Mouse (Mus musculus) lung, embryonic 14.5 days (tissue): ENCODE results near the gene Wnk2. TPM values are rescaled to one million over a fixed set of nuclear protein-coding genes. Genes with fewer than 3 reads are reported as not detected.
A peak's percentile ranks its signal among the peaks of the same experiment; 100 is the strongest.

Source experiments
- ATAC-seq: fragments of 200-750 bp; cut with Nextera tagmentation; 2 replicates; pipeline ENCODE4 v1.8.0; 2017; ENCODE audit warnings: mild to moderate bottlenecking, moderate TSS enrichment, moderate library complexity; ENCODE audit not compliant: insufficient read depth
- DNase-seq: peaks from one replicate; pipeline ENCODE4 v3.0.0-alpha.2; 2015
- H3K27ac ChIP-seq: fragments of 300-500 bp; sonication (generic); 2 replicates; pipeline ENCODE4 v1.5.1; 2014; ENCODE audit warnings: low read depth, mild to moderate bottlenecking, moderate library complexity
- H3K27me3 ChIP-seq: fragments of 300-500 bp; sonication (generic); 2 replicates; pipeline ENCODE4 v1.6.1; 2014; ENCODE audit warnings: low read length, control low read depth; ENCODE audit not compliant: insufficient read depth
- H3K36me3 ChIP-seq: fragments of 300-500 bp; sonication (generic); 2 replicates; pipeline ENCODE4 v1.6.1; 2014; ENCODE audit warnings: control low read depth; ENCODE audit not compliant: insufficient read depth
- H3K4me1 ChIP-seq: fragments of 300-500 bp; sonication (generic); 2 replicates; pipeline ENCODE4 v1.6.1; 2014; ENCODE audit warnings: antibody characterized with exemption, control low read depth; ENCODE audit not compliant: insufficient read depth
- H3K4me2 ChIP-seq: fragments of 300-500 bp; sonication (generic); 2 replicates; pipeline ENCODE4 v1.6.1; 2014; ENCODE audit warnings: mild to moderate bottlenecking
- H3K4me3 ChIP-seq: fragments of 300-500 bp; sonication (generic); 2 replicates; pipeline ENCODE4 v1.5.1; 2014; ENCODE audit warnings: low read depth, low read length
- H3K9ac ChIP-seq: fragments of 300-500 bp; sonication (generic); 2 replicates; pipeline ENCODE4 v1.6.1; 2014
- H3K9me3 ChIP-seq: fragments of 300-500 bp; sonication (generic); 2 replicates; pipeline ENCODE4 v1.6.1; 2016; ENCODE audit warnings: low read depth, low read length, control low read depth
- CTCF ChIP-seq: IDR thresholded peaks from 2 replicates; pipeline ENCODE4 v1.5.1; 2016; ENCODE audit warnings: antibody characterized with exemption, low read depth
- WGBS: fragments of 180-500 bp; shearing (Covaris S2); extraction: QIAGEN DNeasy Blood & Tissue Kit; methylation state at CpG from one replicate; pipeline ENCODE4 v1.1.7; 2014; 5-methylcytosine and 5-hydroxymethylcytosine counted together
- polyA plus RNA-seq: library from polyadenylated mRNA; unstranded; fragments of >200 nt; fragmentation: Nextera tagmentation; extraction: Ambion mirVana; gene quantifications from 2 replicates; pipeline ENCODE4 v1.2.1, GENCODE M21; 2014

Gene Wnk2
- polyA plus RNA-seq, 1 experiment from 2014 or later = 1.8 TPM

DNA sequence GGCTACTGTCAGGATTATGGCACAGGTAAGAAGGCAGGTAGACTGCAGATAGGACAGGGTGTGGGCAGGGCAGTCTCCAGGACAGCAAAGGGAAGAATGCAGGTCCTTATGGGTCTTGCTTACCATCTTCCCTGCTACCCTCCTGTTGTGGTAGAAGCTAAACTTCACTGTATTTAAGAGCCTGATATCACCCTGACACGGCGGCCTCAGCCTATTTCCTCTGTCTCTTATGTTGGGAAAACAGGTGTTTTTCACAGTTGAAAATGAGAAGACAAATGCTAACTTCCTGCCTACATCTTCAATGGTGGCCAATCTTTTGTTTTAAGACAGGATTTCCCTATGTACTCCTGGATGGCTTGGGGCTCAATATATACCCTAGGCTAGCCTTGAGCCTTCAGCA lies 94.5 kb downstream of the Wnk2 start:
- 71% methylated on average over 2 of the region's 2 CpGs for WGBS
- Histone ChIP-seq H3K4me3 (no peak overlapping the region), H3K4me2 (no peak overlapping the region), H3K9me3 (no peaks in the 10 kb centered on the region), H3K36me3 (no peaks in the 10 kb centered on the region), H3K9ac (no peak overlapping the region), H3K27ac (no peak overlapping the region), H3K4me1 (no peaks in the 10 kb centered on the region), H3K27me3 (no peaks in the 10 kb centered on the region)
- TF ChIP-seq CTCF = no peak
- ATAC-seq (no peak), DNase-seq (no peak)

DNA sequence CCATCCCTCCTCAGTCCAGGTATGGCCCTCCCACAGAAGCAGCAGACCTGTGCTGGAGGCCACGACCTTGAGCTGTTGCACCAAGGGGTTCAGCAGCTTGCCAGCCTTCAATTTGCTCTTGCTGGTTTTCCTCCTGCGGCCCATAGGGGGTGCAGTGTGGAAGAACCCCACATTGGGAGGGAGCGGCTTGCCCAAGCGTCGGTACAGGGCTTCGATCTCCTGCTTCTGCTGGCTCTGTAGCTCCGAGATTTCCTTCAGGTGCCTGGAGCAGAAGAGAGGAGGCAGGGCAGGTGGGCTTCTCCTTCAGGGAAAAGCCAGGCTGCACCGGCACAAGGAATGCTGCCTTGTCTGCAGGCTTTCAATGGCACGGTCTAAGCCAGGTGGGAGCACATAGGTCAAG lies 95.3 kb downstream of the Wnk2 start:
- no peak overlapping the region for H3K9ac ChIP-seq
- H3K4me2 ChIP-seq = no peak overlapping the region
- no peak for ATAC-seq
- H3K4me3 ChIP-seq = no peak overlapping the region
- peak; percentile 71 for TF ChIP-seq CTCF
- 47% methylated on average over 9 of the region's 9 CpGs for WGBS
- H3K9me3 ChIP-seq = no peaks in the 10 kb centered on the region
- no peak overlapping the region for H3K27ac ChIP-seq
- DNase-seq = peak; percentile 41
- H3K36me3 ChIP-seq = no peaks in the 10 kb centered on the region
- no peaks in the 10 kb centered on the region for H3K4me1 ChIP-seq
- H3K27me3 ChIP-seq = no peaks in the 10 kb centered on the region

DNA sequence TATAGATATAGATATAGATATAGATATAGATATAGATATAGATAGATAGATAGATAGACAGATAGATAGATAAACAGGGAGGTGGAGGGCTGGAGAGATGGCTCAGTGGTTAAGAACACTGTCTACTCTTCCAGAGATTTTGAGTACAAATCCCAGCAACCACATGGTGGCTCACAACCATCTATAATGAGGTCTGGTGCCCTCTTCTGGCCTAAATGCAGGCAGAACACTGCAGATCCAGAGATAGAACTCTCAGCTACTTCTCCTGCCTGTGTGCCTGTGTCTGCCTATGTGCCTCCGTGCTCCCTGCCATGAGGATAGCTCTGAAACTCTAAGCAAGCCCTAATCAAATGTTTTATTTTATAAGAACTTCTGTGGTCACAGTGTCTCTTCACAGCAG lies 100.4 kb downstream of the Wnk2 start:
- no peak overlapping the region for H3K27ac ChIP-seq
- H3K36me3 ChIP-seq = no peaks in the 10 kb centered on the region
- no peaks in the 10 kb centered on the region for H3K9me3 ChIP-seq
- no peak overlapping the region for H3K4me3 ChIP-seq
- H3K9ac ChIP-seq = no peak overlapping the region
- DNase-seq = no peak
- WGBS = 91% methylated on average over 1 of the region's 1 CpGs
- TF ChIP-seq CTCF = peak; percentile 28; the same call in 1 of the 2 replicates
- no peak for ATAC-seq
- H3K27me3 ChIP-seq = no peaks in the 10 kb centered on the region
- H3K4me1 ChIP-seq = no peaks in the 10 kb centered on the region
- no peak overlapping the region for H3K4me2 ChIP-seq

DNA sequence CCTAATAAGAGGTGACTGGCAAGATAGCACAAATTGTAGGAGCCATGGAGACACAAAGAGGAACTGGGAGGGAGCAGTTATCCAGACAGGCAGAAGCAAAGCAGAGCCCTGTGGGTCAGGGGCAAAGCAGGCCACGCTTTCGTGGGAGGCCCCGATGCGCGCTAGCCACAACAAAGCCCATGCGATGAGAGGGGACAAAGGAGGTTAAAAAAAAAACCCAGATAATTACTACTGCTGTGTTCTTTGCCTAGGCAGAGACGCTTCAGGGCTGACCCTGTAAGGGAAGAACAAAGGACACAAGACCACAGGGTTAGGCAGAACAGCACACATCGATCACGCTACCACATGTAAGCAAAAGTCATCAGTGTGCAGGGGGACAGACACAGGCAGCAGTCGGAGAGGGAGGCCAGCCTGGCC lies 103.7 kb downstream of the Wnk2 start:
- DNase-seq (no peak), ATAC-seq (no peak)
- no peak overlapping the region for H3K4me3 ChIP-seq
- WGBS = 58% methylated on average over 10 of the region's 10 CpGs
- no peaks in the 10 kb centered on the region for H3K9me3 ChIP-seq
- TF ChIP-seq CTCF = no peak
- no peaks in the 10 kb centered on the region for H3K27me3 ChIP-seq
- no peak overlapping the region for H3K27ac ChIP-seq
- H3K9ac ChIP-seq = no peak overlapping the region
- no peak overlapping the region for H3K4me2 ChIP-seq
- H3K4me1 ChIP-seq = no peaks in the 10 kb centered on the region
- no peaks in the 10 kb centered on the region for H3K36me3 ChIP-seq

DNA sequence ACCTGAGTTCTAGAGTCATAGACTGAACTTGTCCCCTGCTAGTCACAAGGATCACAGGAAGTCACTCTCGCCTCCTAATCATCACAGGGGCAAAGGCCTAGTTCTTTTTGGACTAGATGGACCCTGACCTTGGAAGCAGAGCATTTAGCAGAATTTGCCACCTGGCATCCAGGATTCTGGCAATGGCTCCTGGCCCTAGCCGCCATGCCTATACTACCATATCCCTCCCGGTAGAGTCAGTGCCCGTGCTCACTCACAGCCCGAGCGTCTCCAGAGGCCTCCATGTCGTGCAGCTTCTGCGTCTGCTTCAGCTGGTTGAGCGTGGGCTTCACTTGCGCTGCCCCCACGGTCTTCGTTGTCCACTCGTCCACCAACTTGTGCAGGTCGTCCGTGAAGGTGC lies 105.4 kb downstream of the Wnk2 start:
- WGBS = 91% methylated on average over 15 of the region's 15 CpGs
- TF ChIP-seq CTCF = no peak
- no peak overlapping the region for H3K4me2 ChIP-seq
- peaks cover 3% of the 10 kb centered on the region; the same call in 1 of the 2 replicates for H3K4me1 ChIP-seq
- no peak overlapping the region for H3K27ac ChIP-seq
- no peak overlapping the region for H3K9ac ChIP-seq
- no peak for ATAC-seq
- no peak overlapping the region for H3K4me3 ChIP-seq
- no peaks in the 10 kb centered on the region for H3K9me3 ChIP-seq
- H3K36me3 ChIP-seq = no peaks in the 10 kb centered on the region
- no peak for DNase-seq
- no peaks in the 10 kb centered on the region for H3K27me3 ChIP-seq

DNA sequence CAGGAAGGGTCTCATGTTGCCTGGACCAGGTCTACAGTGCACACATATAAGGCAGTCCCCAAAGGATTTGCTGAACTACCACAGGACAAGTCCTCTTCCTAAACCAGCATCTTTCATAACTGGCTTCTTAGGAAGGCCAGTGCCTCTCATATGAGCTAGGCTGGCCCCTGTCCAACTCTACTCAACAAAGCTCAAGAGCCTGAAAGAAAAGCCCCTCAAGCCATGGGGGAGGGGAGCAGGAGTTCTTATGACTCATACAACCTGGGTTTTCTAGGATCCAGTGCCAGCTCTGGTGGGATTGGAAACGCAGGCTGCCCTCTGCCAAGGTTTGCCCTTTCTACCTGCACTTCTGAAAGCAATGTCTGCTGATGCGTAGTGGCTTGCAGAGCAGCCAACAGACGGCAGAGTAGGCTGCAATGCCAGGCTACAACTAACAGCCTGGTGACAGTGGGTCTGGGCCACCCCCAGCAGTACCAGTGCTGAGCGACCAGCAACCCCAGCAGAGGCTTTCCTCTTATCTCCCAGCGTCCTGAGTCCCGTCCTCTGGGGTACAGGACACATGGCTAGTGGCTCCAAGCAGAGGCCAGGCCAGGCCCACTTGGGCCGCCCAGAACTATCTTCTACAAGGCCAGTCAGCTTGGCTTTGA lies 110.8 kb downstream of the Wnk2 start:
- no peak overlapping the region for H3K9ac ChIP-seq
- peak; percentile 91 for DNase-seq
- H3K9me3 ChIP-seq = no peaks in the 10 kb centered on the region
- no peaks in the 10 kb centered on the region for H3K27me3 ChIP-seq
- peaks cover 15% of the 10 kb centered on the region for H3K4me1 ChIP-seq
- peak overlapping the region; percentile 72 for H3K27ac ChIP-seq
- no peak for TF ChIP-seq CTCF
- no peak overlapping the region for H3K4me3 ChIP-seq
- 59% methylated on average over 7 of the region's 7 CpGs for WGBS
- no peaks in the 10 kb centered on the region for H3K36me3 ChIP-seq
- peak; percentile 71 for ATAC-seq
- no peak overlapping the region for H3K4me2 ChIP-seq

DNA sequence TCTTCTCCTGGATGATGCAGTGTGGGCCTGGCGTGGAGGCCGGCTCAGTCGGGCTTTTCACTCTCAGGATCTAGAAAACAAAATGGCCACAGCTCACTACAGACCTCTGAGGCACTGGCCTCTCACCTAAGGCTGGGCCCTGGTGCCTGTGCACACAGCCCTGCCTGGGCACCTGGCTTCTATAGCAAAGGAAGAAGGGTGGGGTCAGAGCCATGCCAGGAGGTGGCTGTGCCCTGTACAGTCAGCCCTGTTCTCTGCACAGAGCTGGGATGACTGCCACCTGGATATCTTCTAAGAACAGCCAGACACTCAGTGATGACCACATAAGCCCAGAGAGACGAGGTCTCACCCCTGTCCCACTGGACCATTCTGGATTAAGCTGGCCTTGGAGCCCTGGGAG lies 111.4 kb downstream of the Wnk2 start:
- H3K4me1 ChIP-seq = peaks cover 15% of the 10 kb centered on the region
- no peak overlapping the region for H3K4me3 ChIP-seq
- H3K27ac ChIP-seq = peak overlapping the region; percentile 60
- H3K4me2 ChIP-seq = no peak overlapping the region
- WGBS = 88% methylated on average over 4 of the region's 4 CpGs
- no peaks in the 10 kb centered on the region for H3K9me3 ChIP-seq
- no peak overlapping the region for H3K9ac ChIP-seq
- DNase-seq (no peak), ATAC-seq (peak; percentile 54; the same call in 1 of the 2 replicates)
- no peak for TF ChIP-seq CTCF
- no peaks in the 10 kb centered on the region for H3K36me3 ChIP-seq
- no peaks in the 10 kb centered on the region for H3K27me3 ChIP-seq
